Mouse (Mus musculus) liver, embryonic 15.5 days (tissue): ENCODE data around the gene Tns3. TPM values are rescaled to one million over a fixed set of nuclear protein-coding genes. Genes with fewer than 3 reads are reported as not detected.
A peak's percentile ranks its signal among the peaks of the same experiment; 100 is the strongest.

ENCODE experiments used
- ATAC-seq: fragments of 200-750 bp; cut with Nextera tagmentation; 2 replicates; pipeline ENCODE4 v1.8.0; 2017; ENCODE audit warnings: moderate number of reproducible peaks, mild to moderate bottlenecking, moderate library complexity; ENCODE audit not compliant: insufficient read depth
- H3K27ac ChIP-seq: fragments of 300-500 bp; sonication (generic); replicated peaks from 2 replicates; pipeline ENCODE4 v1.5.1; 2015; ENCODE audit warnings: mild to moderate bottlenecking, inconsistent platforms
- H3K27me3 ChIP-seq: fragments of 300-500 bp; sonication (generic); 2 replicates; pipeline ENCODE4 v1.6.1; 2015; ENCODE audit warnings: mild to moderate bottlenecking, inconsistent platforms
- H3K36me3 ChIP-seq: fragments of 300-500 bp; sonication (generic); replicated peaks from 2 replicates; pipeline ENCODE4 v1.6.1; 2015; ENCODE audit warnings: moderate library complexity, mild to moderate bottlenecking, inconsistent platforms
- H3K4me1 ChIP-seq: fragments of 300-500 bp; sonication (generic); replicated peaks from 2 replicates; pipeline ENCODE4 v1.6.1; 2015; ENCODE audit warnings: inconsistent platforms
- H3K4me2 ChIP-seq: fragments of 300-500 bp; sonication (generic); 2 replicates; pipeline ENCODE4 v1.6.1; 2015; ENCODE audit warnings: moderate library complexity, mild to moderate bottlenecking, inconsistent platforms
- H3K4me3 ChIP-seq: fragments of 300-500 bp; sonication (generic); replicated peaks from 2 replicates; pipeline ENCODE4 v1.5.1; 2015; ENCODE audit warnings: mild to moderate bottlenecking, inconsistent platforms
- H3K9ac ChIP-seq: fragments of 300-500 bp; sonication (generic); 2 replicates; pipeline ENCODE4 v1.6.1; 2015; ENCODE audit warnings: moderate library complexity, mild to moderate bottlenecking, inconsistent platforms
- H3K9me3 ChIP-seq: fragments of 300-500 bp; sonication (generic); replicated peaks from 2 replicates; pipeline ENCODE4 v1.6.1; 2016; ENCODE audit warnings: inconsistent platforms
- WGBS: fragments of 180-500 bp; shearing (Covaris S2); methylation state at CpG from one replicate; pipeline ENCODE4 v1.1.7; 2015; ENCODE audit warnings: mixed read lengths; ENCODE audit not compliant: insufficient replicate concordance; 5-methylcytosine and 5-hydroxymethylcytosine counted together
- polyA plus RNA-seq: library from polyadenylated mRNA; unstranded; fragments of >200 nt; fragmentation: Nextera tagmentation; extraction: Ambion mirVana; gene quantifications from 2 replicates; pipeline ENCODE4 v1.2.1, GENCODE M21; 2015

Tns3 gene
- polyA plus RNA-seq, 1 experiment from 2014 or later = 3.4 TPM

DNA sequence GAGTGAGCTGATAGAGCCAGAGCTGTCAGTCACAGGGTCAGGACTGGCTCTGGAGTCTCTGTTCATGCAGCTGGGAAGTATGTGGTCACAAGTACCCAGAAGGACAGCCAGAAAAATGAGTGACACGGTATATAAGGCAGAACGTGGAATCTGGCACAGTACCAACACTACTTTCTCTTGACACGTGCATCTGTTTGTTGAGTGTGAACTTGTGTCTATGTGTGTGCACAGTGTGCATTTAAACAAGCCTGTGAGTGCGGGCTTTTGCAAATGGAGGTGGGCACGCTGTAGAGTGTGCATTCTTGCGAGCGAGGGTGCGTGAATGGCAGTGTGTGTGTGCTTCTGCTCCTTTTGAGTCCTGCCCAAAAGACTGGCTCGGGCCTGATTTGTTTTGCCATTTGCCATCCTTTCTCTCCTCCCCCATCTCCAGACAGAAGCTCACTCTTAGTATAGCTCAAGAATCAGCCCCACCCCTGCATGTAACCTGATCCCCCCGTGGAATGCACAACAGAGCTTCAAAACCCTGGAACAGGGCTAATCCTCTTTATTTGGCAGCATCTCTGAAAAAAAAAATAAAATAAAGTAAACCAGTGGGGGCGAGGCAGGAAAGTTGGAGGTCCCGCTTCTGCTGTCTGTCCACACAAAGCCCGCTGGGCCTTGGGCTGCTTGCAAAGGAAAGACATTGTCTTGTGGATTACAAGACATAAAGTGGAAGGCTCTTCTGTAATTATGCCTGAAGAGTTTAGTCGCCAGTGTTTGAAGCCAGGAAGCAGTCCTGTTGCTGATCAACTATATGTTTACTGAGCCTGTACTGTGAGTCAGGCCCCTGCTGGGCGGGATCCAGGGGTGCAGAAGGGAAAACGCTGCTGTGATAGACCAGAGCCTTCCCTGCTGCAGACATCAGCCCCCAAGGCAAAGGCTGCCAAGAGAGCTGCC, 28.5 kb upstream of the Tns3 start:
- Histone ChIP-seq H3K4me3 (no peak overlapping the region), H3K4me2 (no peak overlapping the region), H3K4me1 (peaks cover 14% of the 10 kb centered on the region; the same call in 1 of the 2 replicates), H3K27me3 (no peaks in the 10 kb centered on the region), H3K9ac (no peak overlapping the region), H3K9me3 (no peaks in the 10 kb centered on the region), H3K27ac (no peak overlapping the region), H3K36me3 (no peaks in the 10 kb centered on the region)
- WGBS = 43% methylated on average over 16 of the region's 16 CpGs
- ATAC-seq = no peak

DNA sequence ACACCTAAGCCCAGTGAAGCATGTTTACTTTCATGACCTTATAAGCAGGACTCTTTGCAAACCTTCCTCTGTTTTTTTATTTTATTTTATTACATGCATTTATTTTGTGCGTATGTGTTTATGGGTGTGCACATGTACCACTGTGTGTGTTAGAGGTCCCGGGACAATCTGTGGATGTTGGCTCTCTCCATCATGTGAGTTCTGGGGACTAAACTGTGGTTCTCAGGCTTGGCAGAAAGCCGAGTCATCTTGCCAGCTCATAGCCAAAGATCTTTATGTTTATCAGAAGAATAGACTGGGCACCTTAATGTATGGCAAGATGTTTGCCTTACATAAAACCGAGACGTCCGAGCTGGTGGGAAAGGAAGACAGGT, 27.8 kb upstream of the Tns3 start:
- 25% methylated on average over 6 of the region's 6 CpGs for WGBS
- Histone ChIP-seq H3K9ac (no peak overlapping the region), H3K9me3 (no peaks in the 10 kb centered on the region), H3K4me3 (no peak overlapping the region), H3K36me3 (no peaks in the 10 kb centered on the region), H3K27ac (no peak overlapping the region), H3K4me1 (peaks cover 14% of the 10 kb centered on the region; the same call in 1 of the 2 replicates), H3K4me2 (no peak overlapping the region), H3K27me3 (no peaks in the 10 kb centered on the region)
- no peak for ATAC-seq

DNA sequence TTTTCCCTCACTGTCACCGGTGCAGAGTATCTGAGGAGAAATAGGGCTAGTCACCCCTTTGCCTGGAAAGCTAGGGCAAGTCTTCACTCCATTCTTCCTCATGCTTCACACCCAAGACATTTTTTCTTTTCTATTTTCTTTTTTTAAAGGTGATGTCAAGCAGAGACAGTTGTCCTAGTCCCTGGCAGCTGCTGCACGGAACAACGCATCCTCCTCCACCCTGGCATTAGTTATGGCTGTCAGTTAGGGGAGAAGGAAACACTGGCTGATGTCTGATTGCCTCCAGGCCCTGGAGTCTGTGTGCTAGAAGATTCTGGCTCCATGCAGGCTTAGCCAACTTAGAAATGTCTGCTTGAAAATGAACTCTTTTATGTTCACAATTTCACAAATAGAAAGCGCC, 27.3 kb upstream of the Tns3 start:
- H3K27ac ChIP-seq = no peak overlapping the region
- ATAC-seq = no peak
- 53% methylated on average over 4 of the region's 4 CpGs for WGBS

DNA sequence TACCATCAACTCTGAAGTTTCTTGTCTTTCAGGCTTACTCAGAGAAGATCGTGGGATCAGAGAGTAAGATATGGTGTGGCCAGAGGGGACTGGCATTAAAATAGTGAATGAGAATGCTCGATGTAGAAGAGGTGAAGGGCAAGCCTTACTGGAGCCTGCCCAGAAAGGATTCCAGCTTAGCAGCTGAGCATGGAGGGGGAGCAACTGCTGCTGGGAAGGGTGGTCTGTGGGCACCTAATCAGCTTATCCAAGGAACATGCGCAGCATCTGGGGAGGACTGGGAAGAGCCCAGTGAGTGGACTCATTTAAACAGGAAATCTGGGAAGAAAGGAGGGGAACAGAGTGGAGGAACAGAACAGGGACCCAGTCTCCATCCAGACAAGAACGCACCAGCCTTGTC, 26.3 kb upstream of the Tns3 start:
- no peaks in the 10 kb centered on the region for H3K27me3 ChIP-seq

More for the DNA sequence above, 27.3 kb upstream of the Tns3 start:
- no peak overlapping the region for H3K4me2 ChIP-seq
- H3K4me1 ChIP-seq = peaks cover 14% of the 10 kb centered on the region; the same call in 1 of the 2 replicates
- no peaks in the 10 kb centered on the region for H3K27me3 ChIP-seq
- H3K36me3 ChIP-seq = no peaks in the 10 kb centered on the region
- no peak overlapping the region for H3K4me3 ChIP-seq
- H3K9me3 ChIP-seq = no peaks in the 10 kb centered on the region
- H3K9ac ChIP-seq = no peak overlapping the region

DNA sequence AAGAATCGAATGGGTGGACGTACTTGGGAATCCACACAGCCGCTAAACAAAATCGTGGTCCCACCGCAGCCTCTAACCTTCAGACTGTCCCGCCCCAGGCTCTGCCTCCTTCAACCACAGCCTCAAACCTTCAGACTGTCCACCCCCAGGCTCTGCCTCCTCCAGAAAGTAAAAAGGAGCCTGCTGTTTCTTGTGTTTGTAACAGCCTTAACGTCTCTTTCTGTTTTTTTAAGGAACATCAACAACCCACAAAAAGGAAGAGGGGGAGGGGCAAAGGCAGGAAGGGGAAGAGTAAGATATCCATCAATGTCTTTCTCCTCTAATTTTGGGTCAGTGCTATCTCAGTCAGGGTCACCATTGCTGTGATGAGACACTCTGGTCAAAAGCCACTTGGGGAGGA, 25.2 kb upstream of the Tns3 start:
- WGBS = 21% methylated on average over 7 of the region's 7 CpGs
- Histone ChIP-seq H3K9ac (no peak overlapping the region), H3K27ac (peak overlapping the region; percentile 58), H3K27me3 (no peaks in the 10 kb centered on the region), H3K36me3 (no peaks in the 10 kb centered on the region), H3K4me3 (no peak overlapping the region), H3K4me1 (peaks cover 14% of the 10 kb centered on the region; the same call in 1 of the 2 replicates), H3K4me2 (no peak overlapping the region), H3K9me3 (no peaks in the 10 kb centered on the region)
- no peak for ATAC-seq

More for the DNA sequence above, 26.3 kb upstream of the Tns3 start:
- Histone ChIP-seq H3K4me2 (no peak overlapping the region), H3K27ac (no peak overlapping the region), H3K4me1 (peaks cover 14% of the 10 kb centered on the region; the same call in 1 of the 2 replicates), H3K9me3 (no peaks in the 10 kb centered on the region), H3K36me3 (no peaks in the 10 kb centered on the region), H3K4me3 (no peak overlapping the region), H3K9ac (no peak overlapping the region)
- 53% methylated on average over 4 of the region's 4 CpGs for WGBS
- no peak for ATAC-seq

DNA sequence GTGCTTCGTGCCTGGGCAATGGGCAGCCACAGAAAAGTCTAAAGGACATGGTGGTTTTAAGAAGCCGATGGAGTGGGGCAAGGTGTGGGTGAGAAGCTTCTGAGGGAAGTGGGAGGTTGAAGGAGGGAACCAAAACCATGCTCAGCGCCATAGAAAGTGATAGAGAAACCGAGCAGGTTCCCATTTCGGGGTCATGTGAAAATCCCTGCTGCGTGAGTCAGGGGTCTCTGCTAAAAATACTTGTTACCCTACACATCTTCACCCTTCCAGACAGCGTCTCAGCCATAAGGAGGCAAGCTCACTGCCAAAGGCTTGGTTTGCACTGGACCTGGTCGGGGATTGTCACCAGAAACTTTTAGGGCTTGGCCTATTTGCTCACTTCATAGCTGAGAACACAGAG, 24.6 kb upstream of the Tns3 start:
- H3K4me1 ChIP-seq = peaks cover 14% of the 10 kb centered on the region; the same call in 1 of the 2 replicates
- peak overlapping the region; percentile 58 for H3K27ac ChIP-seq
- H3K4me2 ChIP-seq = no peak overlapping the region; the same call in 1 of the 2 replicates
- H3K36me3 ChIP-seq = no peaks in the 10 kb centered on the region
- no peaks in the 10 kb centered on the region for H3K27me3 ChIP-seq
- H3K9ac ChIP-seq = no peak overlapping the region
- H3K4me3 ChIP-seq = no peak overlapping the region
- no peaks in the 10 kb centered on the region for H3K9me3 ChIP-seq
- ATAC-seq = no peak
- WGBS = 40% methylated on average over 8 of the region's 8 CpGs

DNA sequence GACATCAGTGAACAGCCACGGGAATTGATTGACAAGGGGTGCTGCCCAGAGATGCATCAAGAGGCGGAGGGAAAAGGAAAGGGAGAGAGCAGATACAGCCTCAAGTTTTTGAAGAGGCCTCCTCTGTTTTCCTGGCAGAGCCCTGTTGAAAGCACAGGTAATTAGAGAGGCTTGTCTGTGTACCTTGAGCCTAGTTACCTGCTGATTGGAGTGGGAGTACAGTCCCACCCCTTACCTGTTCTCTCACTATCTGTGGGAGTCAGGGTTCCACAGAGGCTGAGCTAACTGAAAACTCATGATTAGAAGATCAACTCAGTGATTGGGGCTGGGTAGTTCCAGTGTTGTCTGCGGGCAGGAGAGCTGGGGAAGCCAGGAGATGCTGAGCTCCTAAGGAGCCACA, 22.2 kb upstream of the Tns3 start:
- peaks cover 3% of the 10 kb centered on the region; the same call in 1 of the 2 replicates for H3K4me1 ChIP-seq
- no peak overlapping the region for H3K9ac ChIP-seq
- ATAC-seq = no peak
- H3K4me3 ChIP-seq = no peak overlapping the region
- 33% methylated on average over 3 of the region's 3 CpGs for whole genome bisulfite sequencing
- no peaks in the 10 kb centered on the region for H3K9me3 ChIP-seq
- no peaks in the 10 kb centered on the region for H3K27me3 ChIP-seq
- no peak overlapping the region for H3K27ac ChIP-seq
- H3K4me2 ChIP-seq = no peak overlapping the region
- no peaks in the 10 kb centered on the region for H3K36me3 ChIP-seq

DNA sequence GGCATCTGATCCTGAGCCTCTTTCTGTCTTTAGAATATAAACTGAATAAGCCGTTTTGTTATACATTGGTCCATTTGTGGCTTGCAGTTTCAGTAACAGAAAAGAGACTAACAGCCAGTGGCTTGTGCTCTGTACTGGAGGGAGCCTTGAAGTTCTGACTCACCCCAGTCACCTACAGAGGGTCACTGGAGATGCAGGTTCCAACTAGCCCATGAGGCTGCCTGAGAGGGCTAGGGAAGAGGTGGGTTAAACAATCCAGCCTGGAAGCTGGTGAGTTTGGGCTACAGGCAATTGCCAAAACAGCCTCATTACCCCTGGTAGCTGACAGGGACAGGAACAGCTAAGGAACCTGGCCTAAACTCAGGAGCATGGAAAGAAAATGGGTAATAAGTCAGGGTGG, 21.7 kb upstream of the Tns3 start:
- WGBS = 69% methylated on average over 1 of the region's 1 CpGs
- no peak for ATAC-seq
- no peak overlapping the region for H3K4me2 ChIP-seq
- no peak overlapping the region for H3K9ac ChIP-seq
- H3K4me3 ChIP-seq = no peak overlapping the region
- H3K36me3 ChIP-seq = no peaks in the 10 kb centered on the region
- H3K27ac ChIP-seq = no peak overlapping the region
- no peaks in the 10 kb centered on the region for H3K9me3 ChIP-seq
- peaks cover 3% of the 10 kb centered on the region; the same call in 1 of the 2 replicates for H3K4me1 ChIP-seq
- H3K27me3 ChIP-seq = no peaks in the 10 kb centered on the region

DNA sequence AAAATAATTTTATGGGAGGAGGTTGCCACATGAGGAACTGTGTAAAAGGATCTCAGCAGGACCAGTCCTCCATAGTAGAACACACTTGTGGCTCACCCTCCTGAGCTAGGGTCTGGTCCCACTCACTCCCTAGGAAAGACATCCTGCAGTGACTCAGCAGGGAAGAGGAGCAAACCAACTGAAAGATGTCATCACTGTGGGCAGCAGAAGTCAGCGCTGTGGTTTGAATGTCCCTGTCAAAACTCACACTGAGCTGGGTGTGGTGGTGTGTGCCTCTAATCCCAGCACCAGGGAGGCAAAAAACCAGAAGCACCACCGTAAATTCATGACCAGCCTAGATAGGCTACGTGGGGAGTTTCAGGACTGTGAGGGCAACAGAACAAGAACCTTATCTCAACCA, 20.9 kb upstream of the Tns3 start:
- Histone ChIP-seq H3K4me3 (no peak overlapping the region), H3K27ac (no peak overlapping the region), H3K27me3 (no peaks in the 10 kb centered on the region), H3K36me3 (no peaks in the 10 kb centered on the region), H3K9ac (no peak overlapping the region), H3K4me1 (peaks cover 3% of the 10 kb centered on the region; the same call in 1 of the 2 replicates), H3K9me3 (no peaks in the 10 kb centered on the region), H3K4me2 (no peak overlapping the region)
- 3% methylated on average over 3 of the region's 3 CpGs for WGBS
- no peak for ATAC-seq

DNA sequence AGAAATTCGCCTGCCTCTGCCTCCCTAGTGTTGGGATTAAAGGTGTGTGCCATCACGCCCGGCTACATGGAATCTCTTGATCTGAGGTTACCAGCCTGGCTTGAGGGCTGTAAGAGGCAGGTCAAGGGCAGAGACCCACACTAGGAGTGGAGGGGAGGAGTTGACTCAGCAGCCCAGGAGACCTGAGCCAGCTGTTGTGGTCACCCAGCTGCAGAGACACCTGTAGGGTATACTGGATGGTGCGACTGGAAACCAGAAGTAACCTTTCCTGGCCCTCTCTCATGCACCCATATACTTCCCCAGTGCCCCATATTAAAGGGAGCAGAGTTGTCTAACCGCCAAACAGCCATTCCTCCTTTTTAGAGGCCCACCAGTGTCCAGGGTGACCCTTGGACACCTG, 19.9 kb upstream of the Tns3 start:
- H3K4me3 ChIP-seq = no peak overlapping the region
- H3K4me2 ChIP-seq = no peak overlapping the region
- H3K9me3 ChIP-seq = no peaks in the 10 kb centered on the region
- no peaks in the 10 kb centered on the region for H3K36me3 ChIP-seq
- no peak for ATAC-seq
- H3K9ac ChIP-seq = no peak overlapping the region
- H3K27me3 ChIP-seq = no peaks in the 10 kb centered on the region
- no peak overlapping the region for H3K27ac ChIP-seq
- 50% methylated on average over 5 of the region's 5 CpGs for WGBS
- peaks cover 3% of the 10 kb centered on the region; the same call in 1 of the 2 replicates for H3K4me1 ChIP-seq

DNA sequence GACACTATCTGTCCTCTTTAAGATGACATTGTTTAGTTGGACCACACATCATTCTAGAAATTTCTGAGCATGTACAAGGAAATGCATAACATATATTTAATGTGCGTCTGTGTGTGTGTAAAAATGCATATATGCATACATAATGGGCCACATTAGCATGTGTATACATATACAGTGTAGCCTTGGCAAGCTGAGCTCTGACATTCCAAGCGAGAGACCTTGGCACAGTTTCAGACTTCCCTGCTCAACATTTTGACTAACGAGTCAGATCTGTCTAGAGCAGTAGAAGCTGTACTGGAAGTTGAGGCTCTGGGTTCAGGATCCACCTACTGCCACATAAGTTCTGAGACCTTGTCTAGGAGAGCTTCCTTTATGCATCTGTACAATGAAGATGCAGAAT, 17.0 kb upstream of the Tns3 start:
- H3K4me3 ChIP-seq = no peak overlapping the region
- H3K27me3 ChIP-seq = no peaks in the 10 kb centered on the region
- no peaks in the 10 kb centered on the region for H3K9me3 ChIP-seq
- H3K9ac ChIP-seq = no peak overlapping the region
- H3K4me2 ChIP-seq = no peak overlapping the region
- H3K36me3 ChIP-seq = no peaks in the 10 kb centered on the region
- WGBS = 63% methylated on average over 3 of the region's 3 CpGs
- H3K4me1 ChIP-seq = no peaks in the 10 kb centered on the region
- no peak for ATAC-seq
- H3K27ac ChIP-seq = no peak overlapping the region
